Mouse (Mus musculus): ENCODE measurements at regions not wholly inside any gene's neighbourhood (a gene's known extent, or its start where the extent isn't known, plus 50 kb on each side); places are given as distances from the start of the nearest gene placed in this dataset.

DNA sequence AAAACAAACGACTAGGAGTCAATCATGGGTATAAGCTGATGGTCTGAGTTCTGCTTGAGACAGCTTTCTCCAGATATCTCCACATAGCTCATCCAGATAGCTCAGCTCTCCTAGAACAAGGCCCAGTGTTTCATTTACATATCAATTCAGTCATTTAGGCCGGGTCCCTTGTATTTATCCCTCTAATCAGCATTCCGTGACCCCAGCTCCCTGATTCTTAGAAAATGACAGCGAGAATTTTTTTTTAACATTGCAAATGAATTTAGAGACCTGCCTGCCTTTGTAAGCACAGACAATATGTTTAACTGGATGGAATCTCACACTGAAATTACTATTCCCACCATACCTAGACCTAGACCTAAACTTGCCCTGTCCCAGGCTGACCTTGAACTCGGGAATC is 171.1 kb upstream of the Mkln1 start:
- no peak for ATAC-seq (ENCODE audit: insufficient number of reproducible peaks, insufficient read depth, low FRiP score, low read depth)
- WGBS: 63% methylated on average over 5 of the region's 5 CpGs

GRCm38 (mm10) chr6:31228061-31228460 is 170.5 kb upstream of the Mkln1 start:
- no peak for ATAC-seq (ENCODE audit: insufficient number of reproducible peaks, insufficient read depth, low FRiP score, low read depth)
- Histone ChIP-seq H3K27me3 (ENCODE audit: control insufficient read depth, insufficient read depth, low read length) (no peaks in the 10 kb centered on the region), H3K9me3 (ENCODE audit: control insufficient read depth, low read depth, low read length) (no peaks in the 10 kb centered on the region), H3K9ac (replicated peaks; ENCODE audit: low read depth, low read length) (no peak overlapping the region), H3K4me1 (ENCODE audit: control insufficient read depth, insufficient read depth, low read length) (no peaks in the 10 kb centered on the region), H3K27ac (ENCODE audit: low read length) (no peak overlapping the region), H3K4me2 (replicated peaks; ENCODE audit: low read depth, low read length) (no peak overlapping the region), H3K36me3 (ENCODE audit: control insufficient read depth, insufficient read depth, low read length) (no peaks in the 10 kb centered on the region), H3K4me3 (ENCODE audit: low read depth, low read length) (no peak overlapping the region)
- 90% methylated on average over 1 of the region's 1 CpGs for WGBS

More for the DNA sequence above, 171.1 kb upstream of the Mkln1 start:
- no peaks in the 10 kb centered on the region for H3K4me1 ChIP-seq (ENCODE audit: control insufficient read depth, insufficient read depth, low read length)
- H3K9me3 ChIP-seq (ENCODE audit: control insufficient read depth, low read depth, low read length): no peaks in the 10 kb centered on the region
- H3K27me3 ChIP-seq (ENCODE audit: control insufficient read depth, insufficient read depth, low read length): no peaks in the 10 kb centered on the region
- H3K4me3 ChIP-seq (ENCODE audit: low read depth, low read length): no peak overlapping the region
- H3K27ac ChIP-seq (ENCODE audit: low read length): no peak overlapping the region
- H3K4me2 ChIP-seq (replicated peaks; ENCODE audit: low read depth, low read length): no peak overlapping the region
- no peak overlapping the region for H3K9ac ChIP-seq (replicated peaks; ENCODE audit: low read depth, low read length)
- H3K36me3 ChIP-seq (ENCODE audit: control insufficient read depth, insufficient read depth, low read length): no peaks in the 10 kb centered on the region

GRCm38 (mm10) chr6:31231821-31232220 is 166.7 kb upstream of the Mkln1 start:
- Histone ChIP-seq H3K4me2 (replicated peaks; ENCODE audit: low read depth, low read length) (no peak overlapping the region), H3K9me3 (ENCODE audit: control insufficient read depth, low read depth, low read length) (no peaks in the 10 kb centered on the region), H3K4me1 (ENCODE audit: control insufficient read depth, insufficient read depth, low read length) (no peaks in the 10 kb centered on the region), H3K9ac (replicated peaks; ENCODE audit: low read depth, low read length) (no peak overlapping the region), H3K27me3 (ENCODE audit: control insufficient read depth, insufficient read depth, low read length) (no peaks in the 10 kb centered on the region), H3K27ac (ENCODE audit: low read length) (no peak overlapping the region), H3K4me3 (ENCODE audit: low read depth, low read length) (no peak overlapping the region), H3K36me3 (ENCODE audit: control insufficient read depth, insufficient read depth, low read length) (no peaks in the 10 kb centered on the region)
- ATAC-seq (ENCODE audit: insufficient number of reproducible peaks, insufficient read depth, low FRiP score, low read depth): no peak
- WGBS: 83% methylated on average over 4 of the region's 4 CpGs

GRCm38 (mm10) chr6:31233252-31233993 is 165.1 kb upstream of the Mkln1 start:
- Histone ChIP-seq H3K36me3 (ENCODE audit: control insufficient read depth, insufficient read depth, low read length) (no peaks in the 10 kb centered on the region), H3K4me2 (replicated peaks; ENCODE audit: low read depth, low read length) (no peak overlapping the region), H3K27me3 (ENCODE audit: control insufficient read depth, insufficient read depth, low read length) (no peaks in the 10 kb centered on the region), H3K27ac (ENCODE audit: low read length) (no peak overlapping the region), H3K4me3 (ENCODE audit: low read depth, low read length) (no peak overlapping the region), H3K9ac (replicated peaks; ENCODE audit: low read depth, low read length) (no peak overlapping the region), H3K9me3 (ENCODE audit: control insufficient read depth, low read depth, low read length) (no peaks in the 10 kb centered on the region), H3K4me1 (ENCODE audit: control insufficient read depth, insufficient read depth, low read length) (no peaks in the 10 kb centered on the region)
- no peak for ATAC-seq (ENCODE audit: insufficient number of reproducible peaks, insufficient read depth, low FRiP score, low read depth)
- 60% methylated on average over 18 of the region's 18 CpGs for WGBS

DNA sequence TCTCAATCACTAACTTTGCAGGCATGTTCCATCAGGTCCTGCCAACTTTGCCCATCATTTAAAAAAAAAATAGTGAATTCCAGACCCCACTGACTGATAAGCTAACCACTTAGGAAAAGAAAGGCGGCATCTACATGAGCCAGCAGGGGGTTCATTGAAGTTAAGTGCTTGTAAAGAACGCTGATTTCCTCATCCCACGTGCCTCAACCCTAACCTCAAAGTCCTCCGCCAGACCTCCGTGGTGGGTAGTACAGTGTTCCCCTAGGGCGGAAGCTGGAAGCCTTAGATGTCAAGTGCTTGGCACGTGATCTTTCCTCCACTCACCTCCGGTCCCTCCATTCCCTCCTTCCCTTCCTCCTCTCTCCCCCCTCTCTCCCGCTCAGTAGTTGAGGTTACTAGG is 158.5 kb upstream of the Mkln1 start:
- no peak overlapping the region for H3K4me2 ChIP-seq (replicated peaks; ENCODE audit: low read depth, low read length)
- WGBS: 10% methylated on average over 9 of the region's 9 CpGs
- H3K36me3 ChIP-seq (ENCODE audit: control insufficient read depth, insufficient read depth, low read length): no peaks in the 10 kb centered on the region
- H3K4me1 ChIP-seq (ENCODE audit: control insufficient read depth, insufficient read depth, low read length): no peaks in the 10 kb centered on the region
- H3K9me3 ChIP-seq (ENCODE audit: control insufficient read depth, low read depth, low read length): no peaks in the 10 kb centered on the region
- no peak overlapping the region for H3K27ac ChIP-seq (ENCODE audit: low read length)
- no peak overlapping the region for H3K4me3 ChIP-seq (ENCODE audit: low read depth, low read length)
- no peak overlapping the region for H3K9ac ChIP-seq (replicated peaks; ENCODE audit: low read depth, low read length)
- no peak for ATAC-seq (ENCODE audit: insufficient number of reproducible peaks, insufficient read depth, low FRiP score, low read depth)
- no peaks in the 10 kb centered on the region for H3K27me3 ChIP-seq (ENCODE audit: control insufficient read depth, insufficient read depth, low read length)

DNA sequence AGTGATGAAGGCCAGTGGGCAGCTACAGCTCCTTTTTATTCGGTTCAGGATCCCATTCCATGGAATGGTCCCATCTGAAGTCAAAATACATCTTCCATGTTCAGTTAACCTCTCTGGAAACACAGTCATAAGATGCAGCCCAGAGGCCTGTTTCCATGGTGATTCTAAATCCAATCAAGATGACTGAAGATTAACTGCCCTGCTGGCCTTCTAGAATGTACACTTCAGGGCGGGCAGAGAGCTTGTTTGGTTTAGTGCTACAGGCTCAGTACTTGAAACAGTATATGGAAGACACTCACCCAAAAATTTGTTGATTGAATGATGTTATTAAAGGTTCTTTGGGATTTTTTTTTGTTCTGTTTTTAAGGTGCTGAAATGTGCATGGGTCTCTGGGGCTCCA is 148.0 kb upstream of the Mkln1 start:
- no peak for ATAC-seq (ENCODE audit: insufficient number of reproducible peaks, insufficient read depth, low FRiP score, low read depth)
- WGBS: 71% methylated on average over 2 of the region's 2 CpGs
- H3K9ac ChIP-seq (replicated peaks; ENCODE audit: low read depth, low read length): no peak overlapping the region
- H3K27ac ChIP-seq (ENCODE audit: low read length): no peak overlapping the region
- H3K4me1 ChIP-seq (ENCODE audit: control insufficient read depth, insufficient read depth, low read length): no peaks in the 10 kb centered on the region
- no peaks in the 10 kb centered on the region for H3K36me3 ChIP-seq (ENCODE audit: control insufficient read depth, insufficient read depth, low read length)
- H3K4me2 ChIP-seq (replicated peaks; ENCODE audit: low read depth, low read length): no peak overlapping the region
- H3K4me3 ChIP-seq (ENCODE audit: low read depth, low read length): no peak overlapping the region
- H3K27me3 ChIP-seq (ENCODE audit: control insufficient read depth, insufficient read depth, low read length): no peaks in the 10 kb centered on the region
- H3K9me3 ChIP-seq (ENCODE audit: control insufficient read depth, low read depth, low read length): no peaks in the 10 kb centered on the region

- Histone ChIP-seq H3K27ac (ENCODE audit: low read length) (no peak overlapping the region), H3K36me3 (ENCODE audit: control insufficient read depth, insufficient read depth, low read length) (no peaks in the 10 kb centered on the region), H3K4me3 (ENCODE audit: low read depth, low read length) (no peak overlapping the region), H3K27me3 (ENCODE audit: control insufficient read depth, insufficient read depth, low read length) (no peaks in the 10 kb centered on the region), H3K4me2 (replicated peaks; ENCODE audit: low read depth, low read length) (0 out of 2 replicates have a peak overlapping the region, but pooled peaks have one; percentile 8), H3K4me1 (ENCODE audit: control insufficient read depth, insufficient read depth, low read length) (no peaks in the 10 kb centered on the region), H3K9ac (replicated peaks; ENCODE audit: low read depth, low read length) (no peak overlapping the region), H3K9me3 (ENCODE audit: control insufficient read depth, low read depth, low read length) (no peaks in the 10 kb centered on the region)
- no peak for ATAC-seq (ENCODE audit: insufficient number of reproducible peaks, insufficient read depth, low FRiP score, low read depth)
- 20% methylated on average over 15 of the region's 15 CpGs for WGBS
Observed at GRCm38 (mm10) chr6:31253251-31253935, 145.1 kb upstream of the Mkln1 start.

DNA sequence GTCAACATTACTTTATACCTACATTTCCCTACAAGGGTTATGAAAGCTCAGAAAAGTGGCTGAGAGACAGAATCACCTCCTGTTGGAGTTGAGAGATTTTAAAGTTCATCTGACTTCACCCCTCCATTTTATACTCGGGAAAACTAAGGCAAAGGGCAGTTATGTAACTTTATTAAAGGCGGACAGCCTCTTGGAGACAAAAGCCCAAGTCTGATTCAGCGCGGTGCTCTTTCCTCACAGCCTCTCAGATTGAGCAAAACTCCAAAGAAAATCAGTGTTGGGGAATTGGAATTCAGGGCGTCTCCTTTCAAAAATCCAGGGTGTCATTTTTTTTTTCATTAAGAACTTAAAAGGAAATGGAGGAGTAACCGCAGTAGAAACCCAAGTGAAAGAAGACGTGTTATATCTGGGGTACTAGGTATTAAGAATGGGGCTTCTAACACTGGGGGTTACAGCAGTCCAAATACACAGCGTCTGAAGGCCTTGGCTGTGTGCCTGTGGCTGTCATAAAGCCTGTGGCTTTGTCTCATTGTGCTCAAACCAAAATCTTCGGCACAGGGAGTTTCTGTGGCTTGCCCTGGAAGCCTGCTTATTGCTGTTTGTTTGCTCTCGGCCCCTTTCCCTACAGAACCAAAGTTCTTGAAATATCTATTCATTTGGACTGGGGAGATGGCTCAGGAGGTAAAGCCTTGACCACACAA is 137.7 kb upstream of the Mkln1 start:
- WGBS: 76% methylated on average over 10 of the region's 10 CpGs
- Histone ChIP-seq H3K9ac (replicated peaks; ENCODE audit: low read depth, low read length) (no peak overlapping the region), H3K36me3 (ENCODE audit: control insufficient read depth, insufficient read depth, low read length) (no peaks in the 10 kb centered on the region), H3K27me3 (ENCODE audit: control insufficient read depth, insufficient read depth, low read length) (no peaks in the 10 kb centered on the region), H3K4me3 (ENCODE audit: low read depth, low read length) (no peak overlapping the region), H3K9me3 (ENCODE audit: control insufficient read depth, low read depth, low read length) (no peaks in the 10 kb centered on the region), H3K4me2 (replicated peaks; ENCODE audit: low read depth, low read length) (no peak overlapping the region), H3K27ac (ENCODE audit: low read length) (no peak overlapping the region), H3K4me1 (ENCODE audit: control insufficient read depth, insufficient read depth, low read length) (no peaks in the 10 kb centered on the region)
- ATAC-seq (ENCODE audit: insufficient number of reproducible peaks, insufficient read depth, low FRiP score, low read depth): no peak

Data from stomach, embryonic 14.5 days (tissue).